10 mouse cellular contexts compared by ENCODE assay signal in genomic region chr11:113802456-113802855, GRCm38 (mm10). TPM values are rescaled to one million over a fixed set of nuclear protein-coding genes. Genes with fewer than 3 reads are reported as not detected.
DNase-seq lines count a peak whose midpoint lies in the region; ATAC-seq and TF ChIP-seq lines count a peak whose summit lies in the region.
"Had no signal": no experiment of that assay in that cellular context is flagged by ENCODE, and none has a peak within 500 bp of the region (broad histone marks: within the 10 kb centered on the region; RNA-seq: fewer than 3 reads in every experiment).

No protein-coding gene starts in this region.

- peak overlapping the region; percentile 61 for H3K27ac ChIP-seq in midbrain, embryonic 10.5 days (replicated peaks)
- H3K27ac ChIP-seq in midbrain, embryonic 11.5 days (ENCODE audit: low read depth, low read length): no peak overlapping the region
- no peak overlapping the region; the same call in 1 of the 2 replicates for H3K27ac ChIP-seq in kidney, postnatal 0 days
- H3K27ac ChIP-seq in stomach, embryonic 16.5 days (ENCODE audit: low read length): peak overlapping the region; percentile 39; the same call in 1 of the 2 replicates
- H3K27ac ChIP-seq: embryonic facial prominence, embryonic 15.5 days had no signal

- TF ChIP-seq CTCF in kidney, postnatal 0 days (IDR thresholded peaks at IDR 0.05; ENCODE audit: low read depth): no peak

- no peaks in the 10 kb centered on the region for H3K9me3 ChIP-seq in midbrain, embryonic 10.5 days (replicated peaks)
- no peaks in the 10 kb centered on the region for H3K9me3 ChIP-seq in midbrain, embryonic 11.5 days (ENCODE audit: control insufficient read depth, low read length)
- H3K9me3 ChIP-seq in kidney, postnatal 0 days (replicated peaks; ENCODE audit: low read length): no peaks in the 10 kb centered on the region
- H3K9me3 ChIP-seq in stomach, embryonic 16.5 days (replicated peaks; ENCODE audit: control insufficient read depth, low read length): no peaks in the 10 kb centered on the region
- H3K9me3 ChIP-seq: embryonic facial prominence, embryonic 15.5 days had no signal

- no peak for ATAC-seq in midbrain, embryonic 11.5 days (ENCODE audit: low FRiP score)
- 0 out of 2 replicates have a peak, but pooled peaks have one; percentile 4 for ATAC-seq in kidney, postnatal 0 days (replicated peaks; ENCODE audit: low FRiP score, low read depth)
- ATAC-seq in stomach, embryonic 16.5 days (ENCODE audit: insufficient read depth, low FRiP score): 0 out of 2 replicates have a peak, but pooled peaks have one; percentile 14
- ATAC-seq: Patski had no signal

- H3K4me1 ChIP-seq in midbrain, embryonic 10.5 days: peaks cover 73% of the 10 kb centered on the region
- peaks cover 27% of the 10 kb centered on the region for H3K4me1 ChIP-seq in midbrain, embryonic 11.5 days (ENCODE audit: control insufficient read depth, insufficient read depth, low read length)
- H3K4me1 ChIP-seq in kidney, postnatal 0 days (replicated peaks; ENCODE audit: insufficient read depth, low read length): peaks cover 12% of the 10 kb centered on the region; the same call in 1 of the 2 replicates
- peaks cover 24% of the 10 kb centered on the region for H3K4me1 ChIP-seq in stomach, embryonic 16.5 days (ENCODE audit: control insufficient read depth, insufficient read depth, low read length)

- 62% methylated on average over 12 of the region's 12 CpGs for WGBS in midbrain, embryonic 10.5 days
- WGBS in midbrain, embryonic 11.5 days: 61% methylated on average over 12 of the region's 12 CpGs
- 38% methylated on average over 12 of the region's 12 CpGs for WGBS in kidney, postnatal 0 days
- WGBS in stomach, embryonic 16.5 days: 60% methylated on average over 12 of the region's 12 CpGs

- H3K4me3 ChIP-seq in midbrain, embryonic 10.5 days: no peak overlapping the region
- no peak overlapping the region for H3K4me3 ChIP-seq in midbrain, embryonic 11.5 days (ENCODE audit: low read depth, low read length)
- no peak overlapping the region for H3K4me3 ChIP-seq in kidney, postnatal 0 days (replicated peaks; ENCODE audit: low read depth, low read length)
- no peak overlapping the region for H3K4me3 ChIP-seq in stomach, embryonic 16.5 days (replicated peaks; ENCODE audit: low read length)
- H3K4me3 ChIP-seq: embryonic facial prominence, embryonic 15.5 days had no signal

- no peak overlapping the region for H3K4me2 ChIP-seq in midbrain, embryonic 11.5 days
- no peak overlapping the region for H3K4me2 ChIP-seq in kidney, postnatal 0 days (ENCODE audit: low read length)
- no peak overlapping the region for H3K4me2 ChIP-seq in stomach, embryonic 16.5 days (ENCODE audit: low read depth, low read length)
- H3K4me2 ChIP-seq: embryonic facial prominence, embryonic 15.5 days had no signal

- no peak for DNase-seq in midbrain, embryonic 10.5 days (ENCODE audit: low spot score)
- no peak for DNase-seq in midbrain, embryonic 11.5 days (ENCODE audit: low spot score, missing footprints)
- peak; percentile 80 for DNase-seq in heart, adult 8-10 months (ENCODE audit: low spot score)
- DNase-seq in kidney, postnatal 0 days (ENCODE audit: low spot score): no peak
- no peak for DNase-seq in Muller cell, postnatal 12 days (ENCODE audit: inconsistent ontology term)
- DNase-seq in right cerebral cortex, postnatal 25 days: no peak
- no peak for DNase-seq in embryo, embryonic 9.5 days (ENCODE audit: extremely low spot score)

- H3K27me3 ChIP-seq in midbrain, embryonic 10.5 days (ENCODE audit: low read depth, poor library complexity, severe bottlenecking): peaks cover 48% of the 10 kb centered on the region
- H3K27me3 ChIP-seq in midbrain, embryonic 11.5 days (ENCODE audit: control insufficient read depth, insufficient read depth, low read length): no peaks in the 10 kb centered on the region
- H3K27me3 ChIP-seq in kidney, postnatal 0 days (ENCODE audit: insufficient read depth, low read length): no peaks in the 10 kb centered on the region
- no peaks in the 10 kb centered on the region for H3K27me3 ChIP-seq in stomach, embryonic 16.5 days (ENCODE audit: control insufficient read depth, insufficient read depth, low read length)
- H3K27me3 ChIP-seq: embryonic facial prominence, embryonic 15.5 days; Patski had no signal

- H3K9ac ChIP-seq in midbrain, embryonic 11.5 days (ENCODE audit: low read length): no peak overlapping the region
- no peak overlapping the region for H3K9ac ChIP-seq in kidney, postnatal 0 days (ENCODE audit: low read depth, low read length)
- H3K9ac ChIP-seq in stomach, embryonic 16.5 days (ENCODE audit: low read length): no peak overlapping the region; the same call in 1 of the 2 replicates
- H3K9ac ChIP-seq: embryonic facial prominence, embryonic 15.5 days had no signal

- peaks cover 17% of the 10 kb centered on the region for H3K36me3 ChIP-seq in midbrain, embryonic 10.5 days
- H3K36me3 ChIP-seq in midbrain, embryonic 11.5 days (ENCODE audit: control insufficient read depth, insufficient read depth, low read length): no peaks in the 10 kb centered on the region
- no peaks in the 10 kb centered on the region for H3K36me3 ChIP-seq in kidney, postnatal 0 days (ENCODE audit: insufficient read depth, low read length)
- H3K36me3 ChIP-seq in stomach, embryonic 16.5 days (ENCODE audit: control insufficient read depth, insufficient read depth, low read length): no peaks in the 10 kb centered on the region
- H3K36me3 ChIP-seq: embryonic facial prominence, embryonic 15.5 days had no signal

RNA-seq across cellular contexts. Expression of gene Cdc42ep4, which starts 50.8 kb away (rescaled TPM):
- polyA plus RNA-seq in midbrain, embryonic 10.5 days (2016; fragmentation: Nextera tagmentation; extraction: Ambion mirVana): 91.4 and 105 TPM in 2 replicates
- 54.6 and 60.4 TPM in 2 replicates for polyA plus RNA-seq in midbrain, embryonic 11.5 days (2014; fragmentation: Nextera tagmentation; extraction: Ambion mirVana)
- total RNA-seq in heart, adult 8-10 months (2022): 10 to 100 TPM in 3 of 4 experiments, 1 to 10 TPM in 1; 9.7 to 16.5 (median 14.7) TPM
- polyA plus RNA-seq in kidney, postnatal 0 days (2015; fragmentation: Nextera tagmentation; extraction: Ambion mirVana): 48.5 and 52.3 TPM in 2 replicates
- polyA plus RNA-seq in stomach, embryonic 16.5 days (2015; fragmentation: Nextera tagmentation; extraction: Ambion mirVana): 59.7 and 62.0 TPM in 2 replicates

Comparison
In these comparisons a context has a peak if more than half of its experiments do, and no peak if none do; other contexts are left out.
1. H3K27ac ChIP-seq: peak in midbrain, embryonic 10.5 days (single experiment) and stomach, embryonic 16.5 days (single experiment); none in midbrain, embryonic 11.5 days (single experiment) and kidney, postnatal 0 days (single experiment).